Mouse (Mus musculus): ENCODE data around the gene Elmo1. TPM values are rescaled to one million over a fixed set of nuclear protein-coding genes. Genes with fewer than 3 reads are reported as not detected.

Gene Elmo1
- polyA plus RNA-seq, 1 experiment from 2014 or later, result 12.2 TPM

DNA sequence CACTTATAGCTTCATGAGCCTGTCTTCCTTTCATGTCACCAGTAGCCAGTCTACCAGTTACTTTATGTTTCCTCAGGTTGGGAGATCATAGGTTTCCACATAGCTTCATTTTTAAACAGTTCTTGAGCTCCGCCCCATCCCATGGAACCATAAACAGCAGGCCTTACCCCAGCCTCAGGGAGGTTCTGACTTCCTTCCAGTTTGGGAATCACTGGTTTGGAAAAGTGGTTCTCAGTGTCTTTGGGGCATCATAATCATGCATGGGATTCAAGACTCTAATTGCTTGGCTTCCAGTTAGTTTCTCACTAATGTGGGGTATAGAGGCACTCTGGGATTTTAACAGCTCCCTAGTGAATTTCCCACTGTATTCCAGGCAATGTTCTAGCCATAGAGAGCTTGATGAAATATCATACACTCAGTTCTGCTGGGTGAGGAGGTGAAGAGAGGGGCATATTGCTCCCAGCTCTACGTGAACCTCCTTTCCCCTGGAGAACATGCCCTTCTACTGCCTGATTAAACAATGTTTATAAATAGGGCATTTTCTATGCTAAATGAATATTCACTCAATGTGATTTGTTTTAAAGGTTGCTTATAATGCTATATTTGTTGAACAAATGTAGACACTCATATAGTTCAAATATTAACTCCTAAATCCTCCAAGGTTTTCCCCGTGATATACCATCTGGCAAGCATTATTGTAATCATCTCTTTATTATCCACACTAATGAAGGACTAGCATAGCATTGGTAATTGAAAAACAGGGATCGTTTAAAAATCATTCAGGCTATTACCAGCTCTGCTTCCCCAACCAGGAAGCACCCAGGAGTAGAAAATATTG lies 244.9 kb downstream of the Elmo1 start:
- H3K9me3 ChIP-seq (ENCODE audit: control insufficient read depth, low read depth, low read length), result no peaks in the 10 kb centered on the region
- no peaks in the 10 kb centered on the region for H3K36me3 ChIP-seq (ENCODE audit: control insufficient read depth, insufficient read depth, low read length)
- WGBS, result 88% methylated on average over 4 of the region's 4 CpGs

DNA sequence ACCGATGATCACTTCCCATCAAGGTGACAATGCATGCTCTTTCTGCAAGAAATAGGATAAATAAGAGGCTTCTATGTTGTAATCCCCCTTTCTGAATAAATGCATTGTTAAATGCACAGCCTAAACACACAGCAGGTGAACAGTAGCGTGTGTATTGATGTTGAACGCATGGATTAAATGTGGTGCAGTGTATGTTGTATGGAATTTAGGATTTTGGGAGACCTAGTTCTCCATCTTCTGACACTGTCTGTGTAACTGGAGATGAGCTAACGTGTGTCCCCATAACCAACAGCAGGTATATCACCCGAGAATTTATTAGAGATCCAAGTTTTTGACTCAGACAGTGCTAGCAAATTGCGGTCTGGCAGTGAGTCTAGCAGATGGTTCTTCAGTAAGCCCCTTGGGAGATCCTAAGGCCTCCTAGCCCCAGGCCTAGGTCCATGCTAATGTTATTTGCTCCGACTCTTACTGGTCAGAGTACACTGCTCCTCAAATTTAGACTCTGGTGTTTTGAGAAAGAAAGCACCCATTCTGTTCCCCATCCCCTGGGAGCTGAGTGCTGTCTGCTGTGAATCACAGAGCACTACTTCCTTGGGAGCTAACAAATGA lies 245.6 kb downstream of the Elmo1 start:
- Histone ChIP-seq H3K9ac (replicated peaks; ENCODE audit: low read depth, low read length) (no peak overlapping the region), H3K9me3 (ENCODE audit: control insufficient read depth, low read depth, low read length) (no peaks in the 10 kb centered on the region), H3K36me3 (ENCODE audit: control insufficient read depth, insufficient read depth, low read length) (no peaks in the 10 kb centered on the region), H3K4me1 (ENCODE audit: control insufficient read depth, insufficient read depth, low read length) (no peaks in the 10 kb centered on the region), H3K4me3 (ENCODE audit: low read depth, low read length) (no peak overlapping the region), H3K27ac (ENCODE audit: low read length) (no peak overlapping the region), H3K27me3 (ENCODE audit: control insufficient read depth, insufficient read depth, low read length) (no peaks in the 10 kb centered on the region), H3K4me2 (replicated peaks; ENCODE audit: low read depth, low read length) (no peak overlapping the region)
- ATAC-seq (ENCODE audit: insufficient number of reproducible peaks, insufficient read depth, low FRiP score, low read depth), result no peak
- 86% methylated on average over 7 of the region's 7 CpGs for WGBS

More for the DNA sequence above, 244.9 kb downstream of the Elmo1 start:
- Histone ChIP-seq H3K4me1 (ENCODE audit: control insufficient read depth, insufficient read depth, low read length) (no peaks in the 10 kb centered on the region), H3K4me3 (ENCODE audit: low read depth, low read length) (no peak overlapping the region), H3K27ac (ENCODE audit: low read length) (no peak overlapping the region), H3K4me2 (replicated peaks; ENCODE audit: low read depth, low read length) (no peak overlapping the region), H3K27me3 (ENCODE audit: control insufficient read depth, insufficient read depth, low read length) (no peaks in the 10 kb centered on the region), H3K9ac (replicated peaks; ENCODE audit: low read depth, low read length) (no peak overlapping the region)
- ATAC-seq (ENCODE audit: insufficient number of reproducible peaks, insufficient read depth, low FRiP score, low read depth), result no peak

DNA sequence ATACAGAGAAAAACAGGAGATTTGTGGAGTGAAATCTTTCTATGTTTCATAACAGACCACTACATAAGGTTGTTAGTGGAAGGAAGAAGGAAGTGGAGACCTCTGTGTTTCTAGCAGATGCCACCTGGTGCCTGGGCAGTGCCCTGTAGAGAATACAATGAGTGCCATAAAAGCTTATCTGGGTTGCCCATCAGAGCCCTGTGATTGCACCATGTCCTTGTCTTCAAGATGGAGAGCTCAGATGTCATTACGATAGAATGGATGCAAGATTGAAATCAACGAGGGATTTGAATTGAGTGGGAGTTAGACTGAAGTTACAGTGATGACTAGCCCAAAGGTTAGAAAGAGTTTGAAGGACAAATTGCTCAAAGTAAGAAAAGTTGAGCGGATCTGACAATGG lies 252.5 kb downstream of the Elmo1 start:
- Histone ChIP-seq H3K36me3 (ENCODE audit: control insufficient read depth, insufficient read depth, low read length) (no peaks in the 10 kb centered on the region), H3K9ac (replicated peaks; ENCODE audit: low read depth, low read length) (no peak overlapping the region), H3K4me2 (replicated peaks; ENCODE audit: low read depth, low read length) (no peak overlapping the region), H3K4me3 (ENCODE audit: low read depth, low read length) (no peak overlapping the region), H3K27me3 (ENCODE audit: control insufficient read depth, insufficient read depth, low read length) (no peaks in the 10 kb centered on the region), H3K9me3 (ENCODE audit: control insufficient read depth, low read depth, low read length) (no peaks in the 10 kb centered on the region), H3K4me1 (ENCODE audit: control insufficient read depth, insufficient read depth, low read length) (no peaks in the 10 kb centered on the region), H3K27ac (ENCODE audit: low read length) (no peak overlapping the region)
- no peak for ATAC-seq (ENCODE audit: insufficient number of reproducible peaks, insufficient read depth, low FRiP score, low read depth)
- WGBS, result 86% methylated on average over 3 of the region's 3 CpGs

DNA sequence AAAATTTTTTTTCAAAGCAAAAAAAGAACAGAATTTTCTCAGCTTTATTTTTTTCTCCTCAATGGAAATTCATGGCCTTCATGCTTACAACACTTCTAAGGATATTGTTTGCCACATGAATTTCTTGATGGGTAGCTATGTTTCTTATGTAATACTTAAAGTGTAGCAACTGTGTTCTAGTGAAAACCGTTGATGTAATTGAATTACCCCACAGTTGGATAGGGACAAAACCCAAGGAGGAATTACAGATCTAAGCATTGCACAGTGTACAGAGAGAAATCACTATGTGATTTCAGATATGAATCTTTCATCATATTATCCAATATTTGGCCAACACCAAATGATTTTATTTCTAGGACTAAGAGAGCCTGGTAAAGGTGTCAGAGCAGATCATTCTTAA lies 259.4 kb downstream of the Elmo1 start:
- ATAC-seq (ENCODE audit: insufficient number of reproducible peaks, insufficient read depth, low FRiP score, low read depth), result no peak
- Histone ChIP-seq H3K9me3 (ENCODE audit: control insufficient read depth, low read depth, low read length) (no peaks in the 10 kb centered on the region), H3K4me3 (ENCODE audit: low read depth, low read length) (no peak overlapping the region), H3K27ac (ENCODE audit: low read length) (no peak overlapping the region), H3K4me2 (replicated peaks; ENCODE audit: low read depth, low read length) (no peak overlapping the region), H3K27me3 (ENCODE audit: control insufficient read depth, insufficient read depth, low read length) (no peaks in the 10 kb centered on the region), H3K36me3 (ENCODE audit: control insufficient read depth, insufficient read depth, low read length) (no peaks in the 10 kb centered on the region), H3K9ac (replicated peaks; ENCODE audit: low read depth, low read length) (no peak overlapping the region), H3K4me1 (ENCODE audit: control insufficient read depth, insufficient read depth, low read length) (no peaks in the 10 kb centered on the region)
- WGBS, result 94% methylated on average over 1 of the region's 1 CpGs

DNA sequence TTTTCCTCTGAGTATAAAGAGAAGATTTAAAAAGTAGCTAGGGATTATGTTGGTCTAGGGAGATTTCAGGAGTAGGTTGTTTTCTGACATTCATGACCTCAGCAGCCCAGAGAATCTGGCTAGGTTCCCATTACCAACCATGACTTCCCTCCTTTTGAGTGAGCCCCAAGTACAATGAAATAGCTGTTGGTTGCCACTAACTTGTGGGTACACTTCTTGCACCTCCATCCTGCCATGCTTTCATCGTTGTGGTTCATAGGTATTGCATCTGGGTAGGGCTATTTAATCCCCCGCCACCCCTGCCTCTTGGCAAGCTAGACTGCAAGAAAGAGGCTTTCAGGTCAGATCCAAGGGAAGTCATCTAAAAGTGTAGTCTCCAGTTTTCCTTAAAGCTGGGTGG lies 262.2 kb downstream of the Elmo1 start:
- no peaks in the 10 kb centered on the region for H3K9me3 ChIP-seq (ENCODE audit: control insufficient read depth, low read depth, low read length)
- no peaks in the 10 kb centered on the region for H3K4me1 ChIP-seq (ENCODE audit: control insufficient read depth, insufficient read depth, low read length)
- H3K4me2 ChIP-seq (replicated peaks; ENCODE audit: low read depth, low read length), result no peak overlapping the region
- no peak overlapping the region for H3K4me3 ChIP-seq (ENCODE audit: low read depth, low read length)
- WGBS, result 99% methylated on average over 2 of the region's 2 CpGs
- H3K36me3 ChIP-seq (ENCODE audit: control insufficient read depth, insufficient read depth, low read length), result no peaks in the 10 kb centered on the region
- ATAC-seq (ENCODE audit: insufficient number of reproducible peaks, insufficient read depth, low FRiP score, low read depth), result no peak
- H3K9ac ChIP-seq (replicated peaks; ENCODE audit: low read depth, low read length), result no peak overlapping the region
- H3K27me3 ChIP-seq (ENCODE audit: control insufficient read depth, insufficient read depth, low read length), result no peaks in the 10 kb centered on the region
- H3K27ac ChIP-seq (ENCODE audit: low read length), result no peak overlapping the region

DNA sequence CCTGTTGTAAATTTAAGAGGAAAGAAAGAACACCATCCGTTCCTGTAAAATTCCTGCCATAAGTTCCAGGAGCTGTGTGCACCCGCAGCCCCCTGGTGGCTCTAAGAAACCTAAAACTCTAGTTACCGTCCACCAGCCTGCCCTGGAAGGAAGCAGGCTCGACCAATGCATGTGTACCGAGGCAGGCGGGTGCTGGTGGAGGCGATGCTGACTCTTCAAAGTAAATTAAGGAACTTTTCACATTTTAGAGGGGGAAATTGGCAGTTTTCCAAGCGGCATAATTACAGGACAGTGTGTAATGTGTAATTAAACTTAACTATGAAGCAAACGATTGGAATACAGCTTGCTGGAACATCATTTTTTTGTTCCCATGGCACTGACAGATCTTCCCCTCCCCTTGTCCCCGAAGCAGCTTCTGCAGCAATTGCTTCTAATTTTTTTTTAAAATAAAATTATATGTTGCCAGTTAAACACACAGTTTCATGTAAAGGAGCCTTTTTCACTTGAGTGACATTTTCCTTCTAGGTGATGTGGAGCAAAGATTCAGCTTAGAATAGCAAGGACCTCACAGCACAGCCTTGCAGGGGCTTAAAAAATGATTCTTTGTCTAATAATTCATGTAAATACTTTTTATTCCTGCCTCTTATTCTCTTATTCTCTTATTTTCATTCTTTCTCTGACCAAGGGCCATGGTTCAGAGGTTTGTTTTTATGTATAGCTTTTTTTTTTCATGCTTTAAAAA lies 263.6 kb downstream of the Elmo1 start:
- Histone ChIP-seq H3K9me3 (ENCODE audit: control insufficient read depth, low read depth, low read length) (no peaks in the 10 kb centered on the region), H3K4me2 (replicated peaks; ENCODE audit: low read depth, low read length) (no peak overlapping the region), H3K27me3 (ENCODE audit: control insufficient read depth, insufficient read depth, low read length) (no peaks in the 10 kb centered on the region), H3K9ac (replicated peaks; ENCODE audit: low read depth, low read length) (no peak overlapping the region), H3K4me1 (ENCODE audit: control insufficient read depth, insufficient read depth, low read length) (no peaks in the 10 kb centered on the region), H3K27ac (ENCODE audit: low read length) (no peak overlapping the region), H3K36me3 (ENCODE audit: control insufficient read depth, insufficient read depth, low read length) (no peaks in the 10 kb centered on the region), H3K4me3 (ENCODE audit: low read depth, low read length) (no peak overlapping the region)
- 46% methylated on average over 10 of the region's 10 CpGs for WGBS
- no peak for ATAC-seq (ENCODE audit: insufficient number of reproducible peaks, insufficient read depth, low FRiP score, low read depth)

DNA sequence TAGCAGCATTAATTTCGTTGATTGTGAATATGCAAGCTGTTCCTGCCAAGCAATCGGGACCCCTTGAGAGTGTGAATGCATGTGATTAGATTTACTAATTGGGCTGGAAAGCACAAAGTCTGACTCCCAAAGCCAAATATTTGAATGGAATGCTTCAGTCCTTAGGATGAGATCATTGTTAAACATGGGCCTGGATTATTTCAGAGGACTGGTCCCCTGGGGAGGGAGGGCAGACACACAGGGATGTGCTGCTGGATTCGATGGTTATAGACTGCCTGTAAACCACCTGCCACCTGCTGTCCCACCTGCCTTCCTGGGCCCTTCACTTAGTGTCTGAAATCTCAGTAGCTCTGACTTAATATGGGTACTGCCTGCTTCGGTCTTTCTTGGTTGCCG lies 264.2 kb downstream of the Elmo1 start:
- no peak overlapping the region for H3K9ac ChIP-seq (replicated peaks; ENCODE audit: low read depth, low read length)
- no peak for ATAC-seq (ENCODE audit: insufficient number of reproducible peaks, insufficient read depth, low FRiP score, low read depth)
- H3K4me2 ChIP-seq (replicated peaks; ENCODE audit: low read depth, low read length), result no peak overlapping the region
- 75% methylated on average over 5 of the region's 5 CpGs for WGBS
- no peaks in the 10 kb centered on the region for H3K27me3 ChIP-seq (ENCODE audit: control insufficient read depth, insufficient read depth, low read length)
- no peaks in the 10 kb centered on the region for H3K9me3 ChIP-seq (ENCODE audit: control insufficient read depth, low read depth, low read length)
- H3K4me3 ChIP-seq (ENCODE audit: low read depth, low read length), result no peak overlapping the region
- no peak overlapping the region for H3K27ac ChIP-seq (ENCODE audit: low read length)
- H3K36me3 ChIP-seq (ENCODE audit: control insufficient read depth, insufficient read depth, low read length), result no peaks in the 10 kb centered on the region
- no peaks in the 10 kb centered on the region for H3K4me1 ChIP-seq (ENCODE audit: control insufficient read depth, insufficient read depth, low read length)

DNA sequence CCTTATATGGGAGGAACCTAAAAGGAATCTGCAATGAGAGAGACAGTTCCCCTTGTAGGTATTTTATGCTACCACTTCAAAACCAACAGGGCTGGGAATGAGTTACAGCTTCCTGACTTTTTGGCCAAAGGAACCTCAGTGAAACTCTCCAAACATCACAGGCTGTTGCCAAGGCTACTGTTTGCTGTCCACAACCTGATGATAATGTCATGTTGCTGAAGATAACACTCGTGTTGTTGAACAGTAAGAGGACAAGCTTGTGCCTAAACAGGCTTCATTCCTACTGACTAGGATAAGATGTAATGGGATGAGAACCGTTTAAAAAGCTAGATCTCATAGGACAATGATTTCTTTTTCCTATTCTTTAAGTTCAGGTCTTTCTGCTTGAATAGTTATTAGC lies 272.1 kb downstream of the Elmo1 start:
- H3K27me3 ChIP-seq (ENCODE audit: control insufficient read depth, insufficient read depth, low read length), result no peaks in the 10 kb centered on the region
- no peak for ATAC-seq (ENCODE audit: insufficient number of reproducible peaks, insufficient read depth, low FRiP score, low read depth)
- H3K4me3 ChIP-seq (ENCODE audit: low read depth, low read length), result no peak overlapping the region
- H3K4me2 ChIP-seq (replicated peaks; ENCODE audit: low read depth, low read length), result no peak overlapping the region
- no peaks in the 10 kb centered on the region for H3K9me3 ChIP-seq (ENCODE audit: control insufficient read depth, low read depth, low read length)
- 63% methylated on average over 2 of the region's 2 CpGs for WGBS
- no peaks in the 10 kb centered on the region for H3K36me3 ChIP-seq (ENCODE audit: control insufficient read depth, insufficient read depth, low read length)
- H3K27ac ChIP-seq (ENCODE audit: low read length), result no peak overlapping the region
- no peak overlapping the region for H3K9ac ChIP-seq (replicated peaks; ENCODE audit: low read depth, low read length)
- no peaks in the 10 kb centered on the region for H3K4me1 ChIP-seq (ENCODE audit: control insufficient read depth, insufficient read depth, low read length)

All from stomach, embryonic 14.5 days (tissue).